In genomic region chr11:6219967-6220366, GRCm38 (mm10) we compare ENCODE assay signal across 25 mouse cellular contexts. TPM values are rescaled to one million over a fixed set of nuclear protein-coding genes. Genes with fewer than 3 reads are reported as not detected.
"Had no signal": no experiment of that assay in that cellular context is flagged by ENCODE, and none has a peak within 500 bp of the region (broad histone marks: within the 10 kb centered on the region; RNA-seq: fewer than 3 reads in every experiment).

No protein-coding gene starts in this region.

- H3K9me3 ChIP-seq: limb, embryonic 10.5 days; limb, embryonic 13.5 days; liver, embryonic 12.5 days; liver, embryonic 15.5 days; lung, embryonic 15.5 days; megakaryocyte, embryonic 14.5 days; midbrain, embryonic 10.5 days; neural tube, embryonic 12.5 days; neural tube, embryonic 15.5 days; stomach, embryonic 15.5 days had no signal

- H3K4me3 ChIP-seq: limb, embryonic 10.5 days; limb, embryonic 13.5 days; liver, embryonic 12.5 days; liver, embryonic 15.5 days; lung, embryonic 15.5 days; megakaryocyte, embryonic 14.5 days; midbrain, embryonic 10.5 days; neural tube, embryonic 12.5 days; neural tube, embryonic 15.5 days; stomach, embryonic 15.5 days had no signal

- H3K4me1 ChIP-seq: limb, embryonic 10.5 days; limb, embryonic 13.5 days; liver, embryonic 12.5 days; liver, embryonic 15.5 days; lung, embryonic 15.5 days; midbrain, embryonic 10.5 days; neural tube, embryonic 12.5 days; neural tube, embryonic 15.5 days; stomach, embryonic 15.5 days had no signal

- H3K9ac ChIP-seq: limb, embryonic 13.5 days; liver, embryonic 12.5 days; liver, embryonic 15.5 days; lung, embryonic 15.5 days; neural tube, embryonic 12.5 days; neural tube, embryonic 15.5 days; stomach, embryonic 15.5 days had no signal

- DNase-seq: kidney, adult 11 months; kidney, adult 9 months; layer of hippocampus, postnatal 36 days; liver; lung, adult 18-20 months; lung, postnatal 10 days; lung, postnatal 36 days; midbrain, embryonic 14.5 days; right cerebral cortex, postnatal 25 days; spleen, adult 18-20 months; thymus, adult 18-20 months; thymus, postnatal 36 days had no signal

- H3K36me3 ChIP-seq: limb, embryonic 10.5 days; limb, embryonic 13.5 days; liver, embryonic 12.5 days; liver, embryonic 15.5 days; lung, embryonic 15.5 days; midbrain, embryonic 10.5 days; neural tube, embryonic 12.5 days; neural tube, embryonic 15.5 days; stomach, embryonic 15.5 days had no signal

- H3K27me3 ChIP-seq: limb, embryonic 13.5 days; liver, embryonic 15.5 days; lung, embryonic 15.5 days; neural tube, embryonic 12.5 days; neural tube, embryonic 15.5 days; stomach, embryonic 15.5 days had no signal

- H3K4me2 ChIP-seq: limb, embryonic 13.5 days; liver, embryonic 12.5 days; liver, embryonic 15.5 days; lung, embryonic 15.5 days; neural tube, embryonic 12.5 days; neural tube, embryonic 15.5 days; stomach, embryonic 15.5 days had no signal

- H3K27ac ChIP-seq: kidney, postnatal 0 days; limb, embryonic 10.5 days; limb, embryonic 13.5 days; liver, embryonic 12.5 days; liver, embryonic 15.5 days; lung, embryonic 15.5 days; midbrain, embryonic 10.5 days; neural tube, embryonic 12.5 days; neural tube, embryonic 15.5 days; stomach, embryonic 15.5 days had no signal

- ATAC-seq: liver, embryonic 12.5 days had no signal

RNA-seq across cellular contexts. Expression of gene Npc1l1, which starts 10.0 kb away (rescaled TPM):
- polyA plus RNA-seq: midbrain, embryonic 10.5 days; midbrain, embryonic 14.5 days; neural tube, embryonic 12.5 days had no signal

RNA-seq across cellular contexts. Expression of gene A730071L15Rik, which starts 20.1 kb away (rescaled TPM):
- total RNA-seq: layer of hippocampus, postnatal 10 days; left cerebral cortex, postnatal 14 days had no signal
